Mouse (Mus musculus): ENCODE measurements at regions not wholly inside any gene's neighbourhood (a gene's known extent, or its start where the extent isn't known, plus 50 kb on each side); places are given as distances from the start of the nearest gene placed in this dataset.

- DNase-seq (ENCODE audit: low read depth, low spot score) = peak; percentile 70
Observed at GRCm38 (mm10) chr13:41897481-41898317, 50.2 kb upstream of the Adtrp start.

All from A20 (cell line).